Mouse (Mus musculus): ENCODE data around the gene Mrps18c.

GRCm38 (mm10) chr5:100833841-100834240, 35.4 kb downstream of the Mrps18c start:
- TF ChIP-seq CTCF (IDR thresholded peaks at IDR 0.05; ENCODE audit: insufficient read depth, low read length) (no peak), POLR2A (IDR thresholded peaks at IDR 0.05; ENCODE audit: borderline replicate concordance, extremely low read depth, low read depth, low read length) (no peak)
